Comparison of ENCODE assay signal across 9 mouse cellular contexts in the genomic region with DNA sequence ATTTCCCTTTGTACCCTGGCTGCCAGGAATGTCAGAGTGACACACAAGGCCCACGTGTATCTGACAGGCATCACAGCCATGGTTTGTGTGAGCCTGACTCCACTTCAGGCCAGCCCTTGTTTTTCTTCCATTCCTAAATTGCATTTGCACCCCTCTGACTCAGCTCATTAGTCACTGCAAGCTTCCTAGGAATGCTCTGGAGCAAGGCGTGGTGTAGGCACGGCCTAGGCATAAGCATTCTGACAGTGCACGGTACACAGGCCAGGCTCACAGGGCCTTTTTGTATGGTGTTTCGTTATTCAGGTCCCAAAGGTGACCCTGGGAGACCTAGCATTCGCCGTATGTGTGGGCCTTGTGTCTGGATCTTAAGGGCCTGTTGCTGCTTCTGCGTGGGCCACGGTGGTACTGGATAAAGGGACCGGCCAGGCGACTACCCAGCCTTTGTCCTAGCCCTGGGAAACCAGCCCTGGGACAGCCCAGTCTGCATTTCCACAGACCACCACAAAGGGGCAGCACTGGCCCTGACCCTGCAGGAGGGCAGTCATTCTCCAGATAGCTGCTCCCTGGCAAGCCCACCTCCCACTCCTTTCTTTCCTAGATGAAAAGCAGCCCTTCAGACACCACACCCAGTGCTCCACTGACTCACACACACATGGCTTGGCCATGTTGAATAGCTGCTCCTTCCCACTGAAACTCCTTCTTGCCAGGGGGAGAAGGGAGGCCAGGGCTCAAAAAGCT. TPM values are rescaled to one million over a fixed set of nuclear protein-coding genes. Genes with fewer than 3 reads are reported as not detected.
A peak's percentile ranks its signal among the peaks of the same experiment; 100 is the strongest.
DNase-seq lines count a peak whose midpoint lies in the region; ATAC-seq and TF ChIP-seq lines count a peak whose summit lies in the region.
"Had no signal": no experiment of that assay in that cellular context is flagged by ENCODE, and none has a peak within 500 bp of the region (broad histone marks: within the 10 kb centered on the region; RNA-seq: fewer than 3 reads in every experiment).

No protein-coding gene starts in this region.

- DNase-seq in heart, adult 18-20 months = peak; percentile 70 to 74
- DNase-seq in CD4-positive helper T cell, adult 2 months (ENCODE audit: low read depth, low spot score) = peak; percentile 42
- DNase-seq in adrenal gland, postnatal 14 days = peak; percentile 82
- peak; percentile 47 to 55 for DNase-seq in gastrocnemius, adult 8-10 months (ENCODE audit: low spot score in 2 of 2)
- peak; percentile 63 for DNase-seq in kidney, postnatal 0 days (ENCODE audit: low spot score)
- peak; percentile 75 for DNase-seq in urinary bladder, postnatal 25 days (ENCODE audit: low spot score)

- 77% methylated on average over 11 of the region's 11 CpGs for WGBS in heart, embryonic 11.5 days (ENCODE audit: insufficient replicate concordance)
- WGBS in kidney, postnatal 0 days = 75% methylated on average over 11 of the region's 11 CpGs

- no peaks in the 10 kb centered on the region for H3K27me3 ChIP-seq in heart, embryonic 11.5 days (ENCODE audit: control insufficient read depth, insufficient read depth, low read length)
- H3K27me3 ChIP-seq in kidney, postnatal 0 days (ENCODE audit: insufficient read depth, low read length) = no peaks in the 10 kb centered on the region

- H3K36me3 ChIP-seq in heart, embryonic 11.5 days (ENCODE audit: control insufficient read depth, insufficient read depth, low read length) = peaks cover 24% of the 10 kb centered on the region
- peaks cover 34% of the 10 kb centered on the region for H3K36me3 ChIP-seq in kidney, postnatal 0 days (ENCODE audit: insufficient read depth, low read length)

- H3K4me2 ChIP-seq in heart, embryonic 11.5 days = no peak overlapping the region
- no peak overlapping the region for H3K4me2 ChIP-seq in kidney, postnatal 0 days (ENCODE audit: low read length)

- no peaks in the 10 kb centered on the region for H3K9me3 ChIP-seq in heart, embryonic 11.5 days (replicated peaks; ENCODE audit: control insufficient read depth, low read length)
- no peaks in the 10 kb centered on the region for H3K9me3 ChIP-seq in kidney, postnatal 0 days (replicated peaks; ENCODE audit: low read length)

- H3K9ac ChIP-seq in heart, embryonic 11.5 days (ENCODE audit: low read depth, low read length) = no peak overlapping the region
- no peak overlapping the region for H3K9ac ChIP-seq in kidney, postnatal 0 days (ENCODE audit: low read depth, low read length)

- ATAC-seq in heart, embryonic 11.5 days (replicated peaks; ENCODE audit: insufficient number of reproducible peaks, low FRiP score, low TSS enrichment) = no peak
- no peak for ATAC-seq in kidney, postnatal 0 days (replicated peaks; ENCODE audit: low FRiP score, low read depth)
- ATAC-seq in monocyte, adult 5-6 weeks (replicated peaks; ENCODE audit: insufficient number of reproducible peaks, low FRiP score, low TSS enrichment, poor library complexity, severe bottlenecking) = peak; percentile 24; the same call in 1 of the 2 replicates

- no peak overlapping the region for H3K27ac ChIP-seq in heart, embryonic 11.5 days (ENCODE audit: low read depth, low read length)
- H3K27ac ChIP-seq in kidney, postnatal 0 days = no peak overlapping the region

- H3K4me3 ChIP-seq in heart, embryonic 11.5 days (ENCODE audit: low read depth, low read length) = no peak overlapping the region
- H3K4me3 ChIP-seq in kidney, postnatal 0 days (replicated peaks; ENCODE audit: low read depth, low read length) = no peak overlapping the region
- H3K4me3 ChIP-seq: erythroblast, embryonic 14.5 days had no signal

- TF ChIP-seq CTCF in kidney, postnatal 0 days (IDR thresholded peaks at IDR 0.05; ENCODE audit: low read depth) = peak; percentile 82

- no peaks in the 10 kb centered on the region for H3K4me1 ChIP-seq in heart, embryonic 11.5 days (ENCODE audit: control insufficient read depth, insufficient read depth, low read length)
- no peaks in the 10 kb centered on the region for H3K4me1 ChIP-seq in kidney, postnatal 0 days (replicated peaks; ENCODE audit: insufficient read depth, low read length)

RNA-seq across cellular contexts. Expression of a gene that starts 7.9 kb away (rescaled TPM):
- 10 to 100 TPM; 23.1 to 26.2 TPM for total RNA-seq in heart, adult 18-20 months (2021)
- polyA plus RNA-seq in heart, embryonic 11.5 days (2014; fragmentation: Nextera tagmentation; extraction: Ambion mirVana) = 88.5 and 89.4 TPM in 2 replicates
- total RNA-seq in adrenal gland, postnatal 14 days (2021) = 87.6 and 97.0 TPM in 2 replicates
- 10 to 100 TPM; 12.3 to 18.1 (median 16.9) TPM for total RNA-seq in gastrocnemius, adult 8-10 months (2022)
- polyA plus RNA-seq in kidney, postnatal 0 days (2015; fragmentation: Nextera tagmentation; extraction: Ambion mirVana) = 88.6 and 101 TPM in 2 replicates
- total RNA-seq in monocyte, adult 5-6 weeks (2017) = 122 to 140 TPM (median 123 TPM) in 3 replicates

RNA-seq across cellular contexts. Expression of a gene that starts 15.3 kb away (rescaled TPM):
- total RNA-seq in heart, adult 18-20 months (2021) = 10 to 100 TPM; 83.9 to 93.0 TPM
- 154 and 162 TPM in 2 replicates for polyA plus RNA-seq in heart, embryonic 11.5 days (2014; fragmentation: Nextera tagmentation; extraction: Ambion mirVana)
- total RNA-seq in adrenal gland, postnatal 14 days (2021) = 206 and 217 TPM in 2 replicates
- total RNA-seq in gastrocnemius, adult 8-10 months (2022) = 10 to 100 TPM; 40.7 to 56.5 (median 45.0) TPM
- 90.9 and 104 TPM in 2 replicates for polyA plus RNA-seq in kidney, postnatal 0 days (2015; fragmentation: Nextera tagmentation; extraction: Ambion mirVana)
- total RNA-seq in monocyte, adult 5-6 weeks (2017) = 58.3 to 66.1 TPM (median 60.8 TPM) in 3 replicates

RNA-seq across cellular contexts. Expression of a gene that starts 34.5 kb away (rescaled TPM):
- 10 to 100 TPM; 28.6 to 37.9 TPM for total RNA-seq in heart, adult 18-20 months (2021)
- 34.9 and 42.7 TPM in 2 replicates for polyA plus RNA-seq in heart, embryonic 11.5 days (2014; fragmentation: Nextera tagmentation; extraction: Ambion mirVana)
- 95.0 and 99.4 TPM in 2 replicates for total RNA-seq in adrenal gland, postnatal 14 days (2021)
- total RNA-seq in gastrocnemius, adult 8-10 months (2022) = 10 to 100 TPM; 32.9 to 48.0 (median 41.8) TPM
- polyA plus RNA-seq in kidney, postnatal 0 days (2015; fragmentation: Nextera tagmentation; extraction: Ambion mirVana) = 52.9 and 56.2 TPM in 2 replicates
- total RNA-seq in monocyte, adult 5-6 weeks (2017) = 29.8 to 65.9 TPM (median 55.4 TPM) in 3 replicates
